Mouse (Mus musculus) limb, embryonic 15.5 days (tissue): ENCODE data around the gene Lce1a1. TPM values are rescaled to one million over a fixed set of nuclear protein-coding genes. Genes with fewer than 3 reads are reported as not detected.
"Not testable (repeated sequence)": the region's sequence is repeated elsewhere in the genome, so short reads cannot be mapped to it uniquely, and the experiment has no call there.

Experiments used
- ATAC-seq: fragments of 200-750 bp; cut with Nextera tagmentation; 2 replicates; pipeline ENCODE4 v1.8.0; 2017; ENCODE audit warnings: low read depth, moderate TSS enrichment; ENCODE audit not compliant: insufficient number of reproducible peaks, low FRiP score, low TSS enrichment
- H3K27ac ChIP-seq: fragments of 300-500 bp; sonication (generic); 2 replicates; pipeline ENCODE4 v1.5.1; 2015; ENCODE audit warnings: moderate library complexity, mild to moderate bottlenecking, inconsistent platforms
- H3K27me3 ChIP-seq: fragments of 300-500 bp; sonication (generic); 2 replicates; pipeline ENCODE4 v1.6.1; 2015; ENCODE audit warnings: inconsistent platforms
- H3K36me3 ChIP-seq: fragments of 300-500 bp; sonication (generic); 2 replicates; pipeline ENCODE4 v1.6.1; 2015; ENCODE audit warnings: inconsistent platforms
- H3K4me1 ChIP-seq: fragments of 300-500 bp; sonication (generic); 2 replicates; pipeline ENCODE4 v1.6.1; 2015; ENCODE audit warnings: inconsistent platforms
- H3K4me2 ChIP-seq: fragments of 300-500 bp; sonication (generic); 2 replicates; pipeline ENCODE4 v1.6.1; 2015; ENCODE audit warnings: mild to moderate bottlenecking, inconsistent platforms
- H3K4me3 ChIP-seq: fragments of 300-500 bp; sonication (generic); 2 replicates; pipeline ENCODE4 v1.5.1; 2015; ENCODE audit warnings: mild to moderate bottlenecking, inconsistent platforms
- H3K9ac ChIP-seq: fragments of 300-500 bp; sonication (generic); 2 replicates; pipeline ENCODE4 v1.6.1; 2015; ENCODE audit warnings: inconsistent platforms
- H3K9me3 ChIP-seq: fragments of 300-500 bp; sonication (generic); 2 replicates; pipeline ENCODE4 v1.6.1; 2016; ENCODE audit warnings: inconsistent platforms
- WGBS: fragments of 180-500 bp; shearing (Covaris S2); methylation state at CpG from one replicate; pipeline ENCODE4 v1.1.7; 2015; 5-methylcytosine and 5-hydroxymethylcytosine counted together
- polyA plus RNA-seq: library from polyadenylated mRNA; unstranded; fragments of >200 nt; fragmentation: Nextera tagmentation; extraction: Ambion mirVana; gene quantifications from 2 replicates; pipeline ENCODE4 v1.2.1, GENCODE M21; 2015

The Lce1a1 gene
- 1.5 and 9.5 TPM in 2 replicates for polyA plus RNA-seq

- Histone ChIP-seq H3K9me3 (no peaks in the 10 kb centered on the region), H3K9ac (no peak within 1 kb of the TSS), H3K4me1 (no peaks in the 10 kb centered on the region), H3K36me3 (no peaks in the 10 kb centered on the region), H3K4me2 (no peak within 1 kb of the TSS), H3K4me3 (no peak within 1 kb of the TSS), H3K27me3 (no peaks in the 10 kb centered on the region), H3K27ac (no peak within 1 kb of the TSS)
- WGBS, result 88% methylated on average over 1 of the region's 1 CpGs
- no peak for ATAC-seq
Observed at GRCm38 (mm10) chr3:92648207-92648606, at the start of gene Lce1a1. Lce1a1 (minus strand) TSS chr3:92648307.

DNA sequence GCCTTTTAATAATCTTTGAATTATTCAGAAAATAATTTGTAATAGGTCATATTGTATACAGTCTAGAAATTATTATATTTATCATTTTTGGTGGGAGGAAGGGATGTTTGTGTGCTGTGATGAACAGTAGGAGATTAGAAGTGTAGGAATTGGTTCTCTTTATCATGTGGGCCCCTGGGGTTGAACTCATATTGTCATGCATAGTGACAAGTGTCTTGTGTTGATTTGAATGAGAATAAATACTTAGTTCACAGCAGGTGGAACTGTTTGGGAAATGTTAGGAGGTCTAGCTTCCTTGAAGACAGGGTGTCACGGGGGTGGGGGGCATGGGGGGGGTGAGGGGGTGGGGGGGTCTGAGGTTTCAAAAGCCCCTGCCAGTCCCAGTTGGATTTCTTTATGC is 46.5 kb upstream of the Lce1a1 start:
- Histone ChIP-seq H3K27me3 (no peaks in the 10 kb centered on the region), H3K4me3 (no peak overlapping the region), H3K4me1 (no peaks in the 10 kb centered on the region), H3K36me3 (no peaks in the 10 kb centered on the region), H3K9ac (no peak overlapping the region), H3K27ac (no peak overlapping the region), H3K4me2 (no peak overlapping the region), H3K9me3 (no peaks in the 10 kb centered on the region)
- ATAC-seq, result no peak
- WGBS, result 14% methylated on average over 1 of the region's 1 CpGs

DNA sequence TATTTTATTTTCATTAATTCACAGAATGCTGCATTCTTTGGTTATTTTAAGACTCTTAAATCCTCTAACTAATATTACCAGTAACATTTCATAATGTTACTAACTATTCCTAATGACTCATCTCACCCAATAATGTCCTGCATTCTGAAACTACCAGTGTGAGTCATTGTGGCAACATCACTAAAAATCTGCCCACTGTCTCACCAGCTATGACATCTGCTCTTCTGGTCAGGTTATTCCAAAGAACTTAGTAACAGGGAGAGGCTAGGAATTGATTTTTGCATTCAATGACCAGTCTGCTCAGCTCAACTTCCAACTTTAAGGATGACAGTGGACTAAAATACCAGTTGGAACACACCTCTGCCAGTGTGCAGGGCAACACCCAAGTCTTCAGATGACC is 43.6 kb upstream of the Lce1a1 start:
- Histone ChIP-seq H3K4me3 (no peak overlapping the region), H3K27ac (no peak overlapping the region), H3K36me3 (no peaks in the 10 kb centered on the region), H3K27me3 (no peaks in the 10 kb centered on the region), H3K4me1 (no peaks in the 10 kb centered on the region), H3K4me2 (no peak overlapping the region), H3K9ac (no peak overlapping the region), H3K9me3 (no peaks in the 10 kb centered on the region)
- no peak for ATAC-seq

GRCm38 (mm10) chr3:92689154-92689553 is 41.0 kb upstream of the Lce1a1 start:
- not testable (repeated sequence) for H3K4me1 ChIP-seq, ATAC-seq, H3K9ac ChIP-seq, H3K27me3 ChIP-seq, H3K27ac ChIP-seq, H3K36me3 ChIP-seq, H3K4me3 ChIP-seq, H3K4me2 ChIP-seq, H3K9me3 ChIP-seq
- 80% methylated on average over 16 of the region's 16 CpGs for WGBS

- Histone ChIP-seq H3K27me3 (no peaks in the 10 kb centered on the region), H3K4me2 (no peak within 1 kb of the TSS), H3K27ac (no peak within 1 kb of the TSS), H3K36me3 (no peaks in the 10 kb centered on the region), H3K9ac (no peak within 1 kb of the TSS), H3K4me1 (no peaks in the 10 kb centered on the region), H3K9me3 (no peaks in the 10 kb centered on the region), H3K4me3 (no peak within 1 kb of the TSS)
- ATAC-seq, result no peak
- WGBS, result 41% methylated on average over 2 of the region's 2 CpGs
Observed at GRCm38 (mm10) chr3:92687110-92687509, 39.0 kb upstream of the Lce1a1 start, which contains the start of gene Lce1d. Lce1d (minus strand) TSS chr3:92687210.

GRCm38 (mm10) chr3:92678947-92679346 is 30.8 kb upstream of the Lce1a1 start, which contains the start of gene Lce1c:
Lce1c (plus strand) TSS chr3:92679247.
- ATAC-seq, result no peak
- H3K36me3 ChIP-seq, result no peaks in the 10 kb centered on the region
- H3K27me3 ChIP-seq, result no peaks in the 10 kb centered on the region
- H3K9me3 ChIP-seq, result no peaks in the 10 kb centered on the region
- H3K4me2 ChIP-seq, result no peak within 1 kb of the TSS
- H3K4me1 ChIP-seq, result no peaks in the 10 kb centered on the region
- H3K9ac ChIP-seq, result no peak within 1 kb of the TSS
- no peak within 1 kb of the TSS for H3K4me3 ChIP-seq
- no peak within 1 kb of the TSS for H3K27ac ChIP-seq
- WGBS, result 83% methylated on average over 4 of the region's 4 CpGs

- Histone ChIP-seq H3K4me1 (no peaks in the 10 kb centered on the region), H3K27me3 (no peaks in the 10 kb centered on the region), H3K9ac (no peak within 1 kb of the TSS), H3K4me2 (no peak within 1 kb of the TSS), H3K36me3 (no peaks in the 10 kb centered on the region), H3K4me3 (no peak within 1 kb of the TSS), H3K27ac (no peak within 1 kb of the TSS), H3K9me3 (no peaks in the 10 kb centered on the region)
- no peak for ATAC-seq
Observed at GRCm38 (mm10) chr3:92670215-92670614, 22.1 kb upstream of the Lce1a1 start, which contains the start of gene Lce1a2. Lce1a2 (minus strand) TSS chr3:92670315.

- H3K27ac ChIP-seq, result no peak within 1 kb of the TSS
- no peaks in the 10 kb centered on the region for H3K27me3 ChIP-seq
Observed at GRCm38 (mm10) chr3:92656826-92657225, 8.7 kb upstream of the Lce1a1 start, which contains the start of gene Lce1b. Lce1b (minus strand) TSS chr3:92656926.

DNA sequence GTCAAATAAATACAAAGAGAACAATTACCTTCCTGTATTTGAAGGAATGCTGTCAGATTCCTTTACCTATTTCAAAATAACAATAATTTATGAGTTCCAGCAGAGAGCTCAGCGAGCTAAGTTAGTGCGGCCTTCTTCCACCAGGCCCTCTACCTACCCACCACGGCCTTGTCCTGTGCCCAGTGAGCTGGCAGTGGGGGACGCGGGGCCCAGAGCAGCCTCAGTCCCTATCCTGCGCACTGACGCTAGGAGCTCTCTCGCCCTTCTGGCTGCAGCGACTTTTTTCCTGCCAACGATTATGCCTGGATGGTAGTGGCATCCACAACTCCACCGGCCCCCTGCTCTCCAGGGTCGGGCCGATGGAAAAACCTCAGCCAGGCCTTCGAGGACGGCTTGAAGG is 8.3 kb downstream of the Lce1a1 start:
- H3K9ac ChIP-seq, result no peak overlapping the region
- no peak overlapping the region for H3K4me2 ChIP-seq
- H3K27me3 ChIP-seq, result no peaks in the 10 kb centered on the region
- no peak for ATAC-seq
- WGBS, result 88% methylated on average over 15 of the region's 15 CpGs
- H3K9me3 ChIP-seq, result no peaks in the 10 kb centered on the region
- H3K4me1 ChIP-seq, result no peaks in the 10 kb centered on the region
- no peaks in the 10 kb centered on the region for H3K36me3 ChIP-seq
- no peak overlapping the region for H3K4me3 ChIP-seq
- H3K27ac ChIP-seq, result no peak overlapping the region

More at GRCm38 (mm10) chr3:92656826-92657225, 8.7 kb upstream of the Lce1a1 start, which contains the start of gene Lce1b:
- ATAC-seq, result no peak
- Histone ChIP-seq H3K4me3 (no peak within 1 kb of the TSS), H3K4me1 (no peaks in the 10 kb centered on the region), H3K36me3 (no peaks in the 10 kb centered on the region), H3K9ac (no peak within 1 kb of the TSS), H3K4me2 (no peak within 1 kb of the TSS), H3K9me3 (no peaks in the 10 kb centered on the region)

DNA sequence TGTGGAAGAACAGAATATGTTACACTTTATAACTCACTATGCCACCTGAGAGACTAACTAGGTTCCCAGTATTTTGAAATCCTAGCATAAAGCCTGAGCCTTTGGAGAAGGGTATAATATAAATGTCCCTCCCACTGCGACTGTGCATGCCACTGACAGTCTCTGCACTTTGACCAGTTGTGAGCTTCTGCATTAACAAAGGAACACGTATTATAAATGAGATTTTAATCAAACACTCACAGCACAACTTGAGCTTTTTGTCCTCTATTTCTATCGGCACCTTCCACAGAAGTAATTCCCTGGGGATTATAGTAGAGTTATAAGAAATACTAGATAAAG is 9.5 kb downstream of the Lce1a1 start:
- H3K4me3 ChIP-seq, result no peak overlapping the region
- no peak overlapping the region for H3K4me2 ChIP-seq
- no peaks in the 10 kb centered on the region for H3K36me3 ChIP-seq
- H3K9me3 ChIP-seq, result no peaks in the 10 kb centered on the region
- H3K4me1 ChIP-seq, result no peaks in the 10 kb centered on the region
- H3K9ac ChIP-seq, result no peak overlapping the region
- H3K27me3 ChIP-seq, result no peaks in the 10 kb centered on the region
- 73% methylated on average over 3 of the region's 3 CpGs for WGBS
- ATAC-seq, result no peak
- no peak overlapping the region for H3K27ac ChIP-seq

DNA sequence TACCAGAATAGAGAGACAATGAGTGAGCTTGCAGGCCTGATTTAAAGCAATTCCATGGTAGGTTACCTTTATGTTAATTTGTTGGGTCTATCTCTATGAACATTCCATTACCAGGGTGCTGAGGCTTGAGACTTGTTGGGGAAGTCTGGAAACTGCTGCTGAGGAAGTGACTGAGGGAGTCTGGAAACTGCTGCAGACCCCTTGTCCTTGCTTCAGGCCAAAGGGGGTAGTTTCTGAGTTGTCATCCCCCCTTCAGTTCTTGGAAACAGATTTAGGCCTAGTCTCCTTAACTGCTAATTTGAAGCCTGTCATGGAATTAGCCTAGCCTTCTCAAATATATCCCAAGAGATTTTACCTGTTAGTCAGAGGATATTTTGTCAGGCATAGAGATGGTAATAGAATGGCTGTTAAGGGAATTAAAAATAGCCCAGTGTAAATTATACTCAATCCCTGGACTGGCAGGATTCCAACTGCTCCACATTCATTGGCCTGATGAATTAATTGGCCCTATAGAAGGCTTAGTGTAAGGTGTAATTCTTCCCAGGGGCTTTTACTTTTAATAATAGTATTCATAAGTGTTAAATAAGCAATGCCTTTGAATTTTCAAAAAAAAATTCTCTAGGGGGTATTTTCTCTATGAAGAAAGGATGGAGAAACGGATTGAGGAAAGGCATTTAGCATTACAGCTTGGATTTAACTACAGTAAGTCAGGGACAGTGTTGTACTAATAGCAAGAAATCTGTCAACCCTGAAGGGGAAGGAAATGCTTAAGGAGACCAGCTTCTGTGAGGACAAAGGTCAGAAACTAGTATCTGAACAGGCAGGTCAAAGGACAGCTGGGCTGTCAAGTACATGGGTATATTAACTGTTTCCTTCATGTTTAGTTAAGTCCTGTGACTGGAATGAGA is 10.1 kb downstream of the Lce1a1 start:
- Histone ChIP-seq H3K4me1 (no peaks in the 10 kb centered on the region), H3K27ac (no peak overlapping the region), H3K36me3 (no peaks in the 10 kb centered on the region), H3K4me3 (no peak overlapping the region), H3K4me2 (no peak overlapping the region), H3K27me3 (no peaks in the 10 kb centered on the region), H3K9me3 (no peaks in the 10 kb centered on the region), H3K9ac (no peak overlapping the region)
- WGBS, result 28% methylated on average over 1 of the region's 1 CpGs
- no peak for ATAC-seq

GRCm38 (mm10) chr3:92621560-92621959 is 26.5 kb downstream of the Lce1a1 start, which contains the start of gene Lce6a:
Lce6a (minus strand) TSS chr3:92621660.
- no peak within 1 kb of the TSS for H3K27ac ChIP-seq
- H3K4me3 ChIP-seq, result no peak within 1 kb of the TSS
- no peaks in the 10 kb centered on the region for H3K36me3 ChIP-seq
- ATAC-seq, result no peak
- H3K9ac ChIP-seq, result no peak within 1 kb of the TSS
- no peaks in the 10 kb centered on the region for H3K27me3 ChIP-seq
- 73% methylated on average over 2 of the region's 2 CpGs for WGBS
- no peak within 1 kb of the TSS for H3K4me2 ChIP-seq
- no peaks in the 10 kb centered on the region for H3K9me3 ChIP-seq
- H3K4me1 ChIP-seq, result no peaks in the 10 kb centered on the region
